Mouse (Mus musculus) E14TG2a.4 (cell line): Measurements from ENCODE around the gene Psmc5.

ENCODE experiments used
- H3K27me3 ChIP-seq: 2 replicates; pipeline ENCODE4 v1.6.1; 2014; ENCODE audit warnings: low read length, control low read depth; ENCODE audit not compliant: insufficient read depth
- H3K36me3 ChIP-seq: 2 replicates; pipeline ENCODE4 v1.6.1; 2014; ENCODE audit warnings: low read length, control low read depth; ENCODE audit not compliant: insufficient read depth
- H3K4me1 ChIP-seq: replicated peaks from 2 replicates; pipeline ENCODE4 v1.6.1; 2014; ENCODE audit warnings: low read depth, low read length, control low read depth
- H3K4me3 ChIP-seq: replicated peaks from 2 replicates; pipeline ENCODE4 v1.5.1; 2014; ENCODE audit warnings: mild to moderate bottlenecking, low read length
- H3K9me3 ChIP-seq: 2 replicates; pipeline ENCODE4 v1.6.1; 2014; ENCODE audit warnings: low read length, control low read depth
- CTCF ChIP-seq: conservative IDR thresholded peaks from 2 replicates; pipeline ENCODE4 v1.5.1; 2014; ENCODE audit warnings: low read length
- NANOG ChIP-seq: IDR thresholded peaks from 2 replicates; pipeline ENCODE4 v1.6.1; 2014; ENCODE audit warnings: borderline replicate concordance, low read length, mixed read lengths
- POU5F1 ChIP-seq: IDR thresholded peaks from 2 replicates; pipeline ENCODE4 v1.6.1; 2014; ENCODE audit warnings: low read length, borderline replicate concordance

Psmc5 gene

GRCm38 (mm10) chr11:106307432-106307831 lies 51.5 kb downstream of the Psmc5 start:
- Histone ChIP-seq H3K36me3 (no peaks in the 10 kb centered on the region), H3K4me1 (peaks cover 18% of the 10 kb centered on the region), H3K4me3 (no peak overlapping the region), H3K27me3 (peaks cover 3% of the 10 kb centered on the region; the same call in 1 of the 2 replicates), H3K9me3 (no peaks in the 10 kb centered on the region)
- TF ChIP-seq CTCF = no peak
- TF ChIP-seq NANOG = no peak
- no peak for TF ChIP-seq POU5F1

GRCm38 (mm10) chr11:106308162-106308561 lies 52.2 kb downstream of the Psmc5 start:
- H3K4me3 ChIP-seq = no peak overlapping the region
- H3K9me3 ChIP-seq = no peaks in the 10 kb centered on the region
- H3K27me3 ChIP-seq = peaks cover 3% of the 10 kb centered on the region; the same call in 1 of the 2 replicates
- TF ChIP-seq NANOG = no peak
- no peak for TF ChIP-seq POU5F1
- no peak for TF ChIP-seq CTCF
- H3K4me1 ChIP-seq = peaks cover 22% of the 10 kb centered on the region
- H3K36me3 ChIP-seq = no peaks in the 10 kb centered on the region

- Histone ChIP-seq H3K36me3 (no peaks in the 10 kb centered on the region), H3K4me1 (peaks cover 38% of the 10 kb centered on the region), H3K9me3 (no peaks in the 10 kb centered on the region), H3K27me3 (peaks cover 5% of the 10 kb centered on the region), H3K4me3 (peak overlapping the region; percentile 35; the same call in 1 of the 2 replicates)
- TF ChIP-seq NANOG = no peak
- TF ChIP-seq POU5F1 = no peak
- no peak for TF ChIP-seq CTCF
Observed at GRCm38 (mm10) chr11:106310123-106310522, 54.2 kb downstream of the Psmc5 start.
